Mouse (Mus musculus): ENCODE measurements around the gene Gm20716. TPM values are rescaled to one million over a fixed set of nuclear protein-coding genes. Genes with fewer than 3 reads are reported as not detected.

Gene Gm20716
- polyA plus RNA-seq, 1 experiment from 2014 or later, result 24.6 TPM

GRCm38 (mm10) chr2:168205681-168206631 lies 24.2 kb downstream of the Gm20716 start:
- H3K4me3 ChIP-seq (ENCODE audit: low read depth, low read length), result peak overlapping the region; percentile 92
- H3K9me3 ChIP-seq (ENCODE audit: control insufficient read depth, low read length), result no peaks in the 10 kb centered on the region; the same call in 1 of the 2 replicates
- peaks cover 16% of the 10 kb centered on the region; the same call in 1 of the 2 replicates for H3K36me3 ChIP-seq (ENCODE audit: control insufficient read depth, insufficient read depth, low read length)
- no peaks in the 10 kb centered on the region for H3K27me3 ChIP-seq (ENCODE audit: control insufficient read depth, insufficient read depth, low read length)
- peak overlapping the region; percentile 99 for H3K27ac ChIP-seq (ENCODE audit: low read depth, low read length)
- DNase-seq (ENCODE audit: low spot score, missing footprints) (peak; percentile 97), ATAC-seq (ENCODE audit: low FRiP score) (peak; percentile 25)
- peak overlapping the region; percentile 56 for H3K4me2 ChIP-seq
- 0% methylated on average over 33 of the region's 49 CpGs for WGBS
- H3K9ac ChIP-seq (ENCODE audit: low read length), result peak overlapping the region; percentile 100
- H3K4me1 ChIP-seq (ENCODE audit: control insufficient read depth, insufficient read depth, low read length), result peaks cover 14% of the 10 kb centered on the region

- ATAC-seq (ENCODE audit: low FRiP score), result peak; percentile 36; the same call in 1 of the 2 replicates
- no peaks in the 10 kb centered on the region; the same call in 1 of the 2 replicates for H3K9me3 ChIP-seq (ENCODE audit: control insufficient read depth, low read length)
These were observed 24.9 kb downstream of the Gm20716 start for GRCm38 (mm10) chr2:168205265-168205664.

GRCm38 (mm10) chr2:168204476-168204999 lies 25.6 kb downstream of the Gm20716 start:
- DNase-seq (ENCODE audit: low spot score, missing footprints), result peak; percentile 82
- ATAC-seq (ENCODE audit: low FRiP score), result no peak
- H3K4me1 ChIP-seq (ENCODE audit: control insufficient read depth, insufficient read depth, low read length), result peaks cover 19% of the 10 kb centered on the region
- H3K4me2 ChIP-seq, result peak overlapping the region; percentile 56
- H3K27ac ChIP-seq (ENCODE audit: low read depth, low read length), result no peak overlapping the region
- 90% methylated on average over 8 of the region's 8 CpGs for WGBS
- H3K4me3 ChIP-seq (ENCODE audit: low read depth, low read length), result peak overlapping the region; percentile 92
- no peaks in the 10 kb centered on the region; the same call in 1 of the 2 replicates for H3K9me3 ChIP-seq (ENCODE audit: control insufficient read depth, low read length)
- no peak overlapping the region for H3K9ac ChIP-seq (ENCODE audit: low read length)
- H3K27me3 ChIP-seq (ENCODE audit: control insufficient read depth, insufficient read depth, low read length), result no peaks in the 10 kb centered on the region
- peaks cover 16% of the 10 kb centered on the region; the same call in 1 of the 2 replicates for H3K36me3 ChIP-seq (ENCODE audit: control insufficient read depth, insufficient read depth, low read length)

More at GRCm38 (mm10) chr2:168205265-168205664, 24.9 kb downstream of the Gm20716 start:
- H3K4me1 ChIP-seq (ENCODE audit: control insufficient read depth, insufficient read depth, low read length), result peaks cover 17% of the 10 kb centered on the region
- peak overlapping the region; percentile 100 for H3K9ac ChIP-seq (ENCODE audit: low read length)
- DNase-seq (ENCODE audit: low spot score, missing footprints), result peak; percentile 98
- no peak overlapping the region for H3K27ac ChIP-seq (ENCODE audit: low read depth, low read length)
- H3K27me3 ChIP-seq (ENCODE audit: control insufficient read depth, insufficient read depth, low read length), result no peaks in the 10 kb centered on the region
- H3K4me3 ChIP-seq (ENCODE audit: low read depth, low read length), result peak overlapping the region; percentile 92
- H3K4me2 ChIP-seq, result peak overlapping the region; percentile 56
- WGBS, result 6% methylated on average over 6 of the region's 6 CpGs
- peaks cover 16% of the 10 kb centered on the region; the same call in 1 of the 2 replicates for H3K36me3 ChIP-seq (ENCODE audit: control insufficient read depth, insufficient read depth, low read length)

GRCm38 (mm10) chr2:168200014-168200691 lies 30.0 kb downstream of the Gm20716 start:
- ATAC-seq (ENCODE audit: low FRiP score) (no peak), DNase-seq (ENCODE audit: low spot score, missing footprints) (no peak)
- Histone ChIP-seq H3K4me3 (ENCODE audit: low read depth, low read length) (no peak overlapping the region), H3K4me2 (no peak overlapping the region), H3K4me1 (ENCODE audit: control insufficient read depth, insufficient read depth, low read length) (peaks cover 28% of the 10 kb centered on the region), H3K36me3 (ENCODE audit: control insufficient read depth, insufficient read depth, low read length) (peaks cover 13% of the 10 kb centered on the region; the same call in 1 of the 2 replicates), H3K9me3 (ENCODE audit: control insufficient read depth, low read length) (no peaks in the 10 kb centered on the region; the same call in 1 of the 2 replicates), H3K27ac (ENCODE audit: low read depth, low read length) (no peak overlapping the region), H3K9ac (ENCODE audit: low read length) (no peak overlapping the region), H3K27me3 (ENCODE audit: control insufficient read depth, insufficient read depth, low read length) (no peaks in the 10 kb centered on the region)
- 84% methylated on average over 5 of the region's 5 CpGs for WGBS

GRCm38 (mm10) chr2:168199476-168199875 lies 30.7 kb downstream of the Gm20716 start:
- H3K36me3 ChIP-seq (ENCODE audit: control insufficient read depth, insufficient read depth, low read length), result peaks cover 11% of the 10 kb centered on the region; the same call in 1 of the 2 replicates

GRCm38 (mm10) chr2:168198421-168198820 lies 31.7 kb downstream of the Gm20716 start:
- Histone ChIP-seq H3K4me1 (ENCODE audit: control insufficient read depth, insufficient read depth, low read length) (peaks cover 16% of the 10 kb centered on the region), H3K4me2 (no peak overlapping the region), H3K9ac (ENCODE audit: low read length) (no peak overlapping the region), H3K36me3 (ENCODE audit: control insufficient read depth, insufficient read depth, low read length) (peaks cover 2% of the 10 kb centered on the region; the same call in 1 of the 2 replicates), H3K4me3 (ENCODE audit: low read depth, low read length) (no peak overlapping the region), H3K27me3 (ENCODE audit: control insufficient read depth, insufficient read depth, low read length) (no peaks in the 10 kb centered on the region), H3K9me3 (ENCODE audit: control insufficient read depth, low read length) (no peaks in the 10 kb centered on the region; the same call in 1 of the 2 replicates), H3K27ac (ENCODE audit: low read depth, low read length) (no peak overlapping the region)
- DNase-seq (ENCODE audit: low spot score, missing footprints) (no peak), ATAC-seq (ENCODE audit: low FRiP score) (no peak)
- 90% methylated on average over 1 of the region's 1 CpGs for WGBS

More at GRCm38 (mm10) chr2:168199476-168199875, 30.7 kb downstream of the Gm20716 start:
- H3K9ac ChIP-seq (ENCODE audit: low read length), result no peak overlapping the region
- ATAC-seq (ENCODE audit: low FRiP score), result no peak
- H3K4me1 ChIP-seq (ENCODE audit: control insufficient read depth, insufficient read depth, low read length), result peaks cover 22% of the 10 kb centered on the region
- no peak overlapping the region for H3K4me2 ChIP-seq
- no peak overlapping the region for H3K4me3 ChIP-seq (ENCODE audit: low read depth, low read length)
- WGBS, result 90% methylated on average over 4 of the region's 4 CpGs
- no peak for DNase-seq (ENCODE audit: low spot score, missing footprints)
- H3K9me3 ChIP-seq (ENCODE audit: control insufficient read depth, low read length), result no peaks in the 10 kb centered on the region; the same call in 1 of the 2 replicates
- H3K27me3 ChIP-seq (ENCODE audit: control insufficient read depth, insufficient read depth, low read length), result no peaks in the 10 kb centered on the region
- H3K27ac ChIP-seq (ENCODE audit: low read depth, low read length), result no peak overlapping the region

- 55% methylated on average over 2 of the region's 2 CpGs for WGBS
- DNase-seq (ENCODE audit: low spot score, missing footprints) (no peak), ATAC-seq (ENCODE audit: low FRiP score) (no peak)
- Histone ChIP-seq H3K4me1 (ENCODE audit: control insufficient read depth, insufficient read depth, low read length) (peaks cover 16% of the 10 kb centered on the region), H3K9me3 (ENCODE audit: control insufficient read depth, low read length) (no peaks in the 10 kb centered on the region), H3K27ac (ENCODE audit: low read depth, low read length) (no peak overlapping the region), H3K9ac (ENCODE audit: low read length) (no peak overlapping the region), H3K36me3 (ENCODE audit: control insufficient read depth, insufficient read depth, low read length) (no peaks in the 10 kb centered on the region; the same call in 1 of the 2 replicates), H3K27me3 (ENCODE audit: control insufficient read depth, insufficient read depth, low read length) (no peaks in the 10 kb centered on the region), H3K4me3 (ENCODE audit: low read depth, low read length) (no peak overlapping the region), H3K4me2 (no peak overlapping the region)
These were observed 34.4 kb downstream of the Gm20716 start for GRCm38 (mm10) chr2:168195721-168196120.

GRCm38 (mm10) chr2:168193685-168194084 lies 36.5 kb downstream of the Gm20716 start:
- Histone ChIP-seq H3K9ac (ENCODE audit: low read length) (no peak overlapping the region), H3K27me3 (ENCODE audit: control insufficient read depth, insufficient read depth, low read length) (no peaks in the 10 kb centered on the region), H3K9me3 (ENCODE audit: control insufficient read depth, low read length) (no peaks in the 10 kb centered on the region), H3K4me1 (ENCODE audit: control insufficient read depth, insufficient read depth, low read length) (peaks cover 6% of the 10 kb centered on the region; the same call in 1 of the 2 replicates), H3K4me3 (ENCODE audit: low read depth, low read length) (no peak overlapping the region), H3K4me2 (no peak overlapping the region), H3K36me3 (ENCODE audit: control insufficient read depth, insufficient read depth, low read length) (no peaks in the 10 kb centered on the region; the same call in 1 of the 2 replicates), H3K27ac (ENCODE audit: low read depth, low read length) (no peak overlapping the region)
- ATAC-seq (ENCODE audit: low FRiP score) (no peak), DNase-seq (ENCODE audit: low spot score, missing footprints) (no peak)
- 82% methylated on average over 2 of the region's 2 CpGs for WGBS

Data from midbrain, embryonic 11.5 days (tissue).